Mouse (Mus musculus): ENCODE data around the gene Emsy.
A peak's percentile ranks its signal among the peaks of the same experiment; 100 is the strongest.

Gene Emsy

DNA sequence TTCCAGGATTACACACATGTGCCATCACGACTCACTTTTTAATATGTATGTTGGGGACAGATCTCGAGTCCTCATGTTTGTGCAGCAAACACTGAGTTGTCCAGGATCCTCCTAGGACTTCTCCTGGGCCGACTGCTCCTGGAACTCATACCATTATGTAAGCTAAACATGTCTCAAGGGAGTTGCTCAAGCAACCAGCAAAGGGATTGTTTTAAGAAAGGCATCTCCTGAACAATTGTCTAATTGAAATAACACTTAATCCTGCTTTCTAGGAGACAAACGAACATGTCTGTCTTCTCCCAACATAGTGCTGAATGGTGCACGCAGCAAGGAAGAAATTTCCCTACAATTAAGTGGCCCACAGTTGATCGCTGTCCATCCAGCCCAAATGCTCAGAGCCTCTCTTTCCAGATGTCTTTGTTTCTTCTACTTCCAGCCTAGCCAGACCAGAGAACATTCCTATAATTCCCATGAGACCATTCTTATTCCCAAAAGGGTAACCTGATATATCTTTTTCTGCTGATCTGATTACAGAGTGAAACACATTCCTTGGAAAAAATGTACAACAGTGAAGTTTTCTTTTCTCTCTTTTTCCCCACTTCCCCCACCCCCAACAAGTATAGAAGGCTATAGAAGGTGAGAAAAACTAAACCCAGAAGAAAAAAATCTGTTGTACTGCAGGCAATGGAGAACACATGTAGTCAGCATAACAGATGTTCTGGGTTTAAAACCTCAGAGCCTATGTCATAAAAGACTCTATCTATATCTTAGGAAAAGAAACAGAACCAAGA is 11.6 kb upstream of the Emsy start:
- no peak for DNase-seq (ENCODE audit: low spot score)

DNA sequence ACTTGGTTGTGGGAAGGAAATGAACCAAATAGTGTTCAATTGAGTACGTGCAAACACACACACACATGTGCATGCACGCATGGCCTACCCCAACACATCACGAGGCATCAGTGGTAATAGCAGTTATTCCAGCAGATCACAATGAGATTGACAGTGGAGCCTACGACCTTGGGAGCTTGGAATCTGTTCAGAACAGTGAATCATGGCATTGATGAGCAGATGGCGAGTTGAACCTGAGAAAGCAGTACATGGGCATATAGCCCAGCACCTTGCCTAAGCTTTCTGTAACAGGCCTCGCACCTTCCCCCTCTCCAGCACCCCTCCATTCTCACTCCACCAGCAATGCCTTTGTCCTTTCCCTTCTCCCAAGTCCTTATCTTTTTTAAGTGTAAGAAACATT is 9.1 kb upstream of the Emsy start:
- no peak for DNase-seq (ENCODE audit: low spot score)

DNA sequence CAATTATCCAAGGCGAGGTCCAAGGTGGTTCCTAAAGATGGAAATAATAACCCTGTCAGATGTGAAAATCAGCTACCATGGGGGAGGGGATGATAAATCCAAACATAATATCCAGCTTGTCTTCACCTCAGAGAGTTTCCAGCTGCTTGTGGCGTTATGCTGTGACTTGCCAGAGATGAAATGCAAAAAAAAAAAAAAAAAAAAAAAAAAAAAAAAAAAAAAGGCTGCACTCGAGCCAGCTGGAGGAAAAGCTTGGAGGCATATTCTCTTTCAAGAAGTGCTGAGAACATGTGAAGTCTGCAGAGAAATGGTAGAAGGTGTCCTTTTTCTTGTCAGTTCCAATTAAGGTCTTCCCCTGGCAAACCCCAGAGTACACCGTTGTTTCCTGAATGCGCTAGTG is 8.6 kb upstream of the Emsy start:
- no peak for DNase-seq (ENCODE audit: low spot score)

DNA sequence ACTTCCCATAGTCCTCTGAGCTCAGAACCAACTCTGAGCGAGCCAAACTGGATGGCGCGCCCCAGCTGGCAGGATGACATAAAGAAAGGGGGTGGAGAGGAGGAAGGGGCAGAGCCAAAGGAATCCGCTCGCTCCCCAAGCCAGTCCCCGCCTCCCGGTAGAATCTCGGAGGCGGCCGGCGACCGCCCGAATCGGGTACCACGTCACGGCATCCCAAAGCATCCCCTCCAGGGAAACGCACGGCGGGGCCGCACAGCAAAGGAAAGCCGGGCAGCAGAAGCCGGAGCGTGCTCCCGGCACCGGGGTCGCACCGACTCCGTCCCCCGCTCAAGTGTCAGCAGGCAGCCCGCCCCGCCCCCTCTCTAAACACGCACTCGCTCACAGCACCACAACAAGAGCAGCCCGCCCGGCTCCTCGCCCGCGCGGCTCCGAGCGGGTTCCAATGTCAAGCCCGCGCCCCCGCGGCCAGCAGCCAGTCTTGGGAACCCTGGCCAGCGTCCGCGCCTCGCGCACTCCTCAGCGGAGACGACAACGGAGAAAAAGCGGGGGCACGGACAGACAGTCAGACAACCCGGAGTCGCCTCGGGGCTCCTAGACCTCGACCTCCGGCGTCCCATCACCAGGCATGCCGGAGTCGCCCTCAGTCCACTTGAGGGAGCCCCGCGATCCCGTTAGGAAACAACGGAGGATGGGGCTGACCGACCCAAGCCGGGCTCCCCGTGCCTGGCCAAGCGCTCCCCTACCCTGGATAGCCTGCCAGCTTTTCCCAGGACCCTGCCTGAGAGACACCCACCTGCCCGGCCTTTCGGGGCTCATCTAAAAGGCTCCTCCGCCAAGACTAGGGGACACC is 677 bp downstream of the Emsy start:
- peak; percentile 82 for DNase-seq (ENCODE audit: low spot score)

DNA sequence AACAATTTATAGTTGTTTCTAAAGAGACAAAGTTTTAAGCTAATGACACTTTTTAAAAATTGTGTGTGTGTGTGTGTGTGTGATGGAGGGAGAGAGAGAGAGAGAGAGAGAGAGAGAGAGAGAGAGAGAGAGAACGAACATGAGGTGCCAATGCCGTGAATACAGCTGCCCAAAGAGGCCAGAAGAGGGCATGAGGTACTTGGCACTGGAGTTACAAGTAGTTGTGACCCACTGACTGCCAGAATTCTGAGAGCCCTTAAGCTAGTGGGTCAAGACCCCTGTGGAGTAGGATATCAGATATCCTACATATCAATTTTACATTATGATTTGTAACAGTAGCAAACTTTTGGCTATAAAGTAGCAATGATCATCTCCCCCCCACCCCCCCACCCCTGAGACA is 4.9 kb downstream of the Emsy start:
- no peak for DNase-seq (ENCODE audit: low spot score)

DNA sequence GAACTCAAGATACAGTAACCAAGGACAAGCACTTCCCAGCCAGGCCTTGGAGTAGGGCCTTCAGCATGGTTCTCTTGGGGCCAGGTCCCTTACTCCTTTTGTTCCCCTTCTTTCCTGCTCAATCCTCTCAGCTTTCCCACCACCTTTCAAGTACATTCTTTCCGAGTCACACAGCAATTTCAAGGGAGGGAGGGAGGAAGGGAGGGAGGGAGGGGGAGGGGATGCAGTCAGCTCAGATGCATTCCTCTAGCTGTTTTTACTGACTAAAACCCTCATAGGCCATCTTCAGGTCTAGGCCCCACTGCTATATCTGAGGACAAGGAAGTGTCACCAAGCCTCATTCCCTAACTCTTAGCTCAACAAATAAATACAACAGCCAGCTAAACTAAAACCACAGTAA is 12.3 kb downstream of the Emsy start:
- no peak for DNase-seq (ENCODE audit: low spot score)

DNA sequence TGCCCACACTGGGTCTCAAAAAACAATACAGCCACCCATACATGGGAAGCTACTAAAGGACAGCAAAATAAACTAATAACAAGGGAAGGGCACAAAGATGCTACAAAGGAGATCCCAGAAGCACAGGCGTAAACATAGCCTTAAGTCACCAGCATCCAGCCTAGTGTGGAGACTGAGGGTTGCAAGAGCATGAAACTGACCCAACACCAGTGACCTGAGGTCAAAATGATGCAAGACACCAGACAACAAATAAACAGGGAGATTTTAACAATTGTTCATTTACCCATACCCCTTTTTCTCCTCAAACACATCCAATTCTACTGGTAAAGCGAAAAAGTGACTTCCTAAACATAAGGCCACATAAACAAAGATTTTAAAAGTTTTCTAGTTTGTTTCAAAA is 20.0 kb downstream of the Emsy start:
- DNase-seq (ENCODE audit: low spot score): no peak

DNA sequence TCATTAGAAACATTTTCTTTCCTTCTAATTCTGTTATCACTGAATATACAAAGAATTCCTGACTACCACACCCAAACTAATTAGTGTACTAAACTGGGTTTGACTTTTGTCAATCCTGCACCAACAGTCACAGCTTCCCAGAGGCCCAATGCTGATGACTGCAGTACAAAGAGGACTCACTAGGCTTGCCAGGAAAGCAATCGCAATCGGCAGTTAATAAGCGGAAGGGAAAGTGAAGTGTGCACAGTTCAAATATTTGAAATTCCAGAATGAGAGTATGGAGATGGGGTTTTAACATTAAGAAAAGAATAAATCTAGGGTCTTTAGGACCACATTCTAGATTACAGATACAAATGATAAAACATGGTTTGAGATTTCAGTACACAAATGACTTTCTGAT is 23.6 kb downstream of the Emsy start:
- no peak for DNase-seq (ENCODE audit: low spot score)

DNA sequence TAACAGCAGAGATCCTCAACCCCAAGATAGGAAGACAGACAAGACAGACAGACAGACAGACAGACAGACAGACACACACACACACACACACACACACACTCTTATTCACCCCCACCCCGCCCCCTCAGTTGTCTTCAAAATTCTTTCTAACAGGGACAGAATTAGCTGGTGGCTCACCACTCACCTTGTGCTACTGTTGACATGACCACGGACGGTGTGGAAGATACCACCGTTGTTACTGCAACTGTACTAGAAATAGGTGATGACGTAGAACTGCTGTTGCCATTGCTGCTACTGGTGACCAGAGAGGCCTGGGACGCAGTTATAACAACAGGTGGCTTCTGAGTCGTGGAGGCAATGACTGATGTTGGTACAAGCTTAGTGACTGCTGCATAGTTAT is 26.6 kb downstream of the Emsy start:
- DNase-seq (ENCODE audit: low spot score): no peak

DNA sequence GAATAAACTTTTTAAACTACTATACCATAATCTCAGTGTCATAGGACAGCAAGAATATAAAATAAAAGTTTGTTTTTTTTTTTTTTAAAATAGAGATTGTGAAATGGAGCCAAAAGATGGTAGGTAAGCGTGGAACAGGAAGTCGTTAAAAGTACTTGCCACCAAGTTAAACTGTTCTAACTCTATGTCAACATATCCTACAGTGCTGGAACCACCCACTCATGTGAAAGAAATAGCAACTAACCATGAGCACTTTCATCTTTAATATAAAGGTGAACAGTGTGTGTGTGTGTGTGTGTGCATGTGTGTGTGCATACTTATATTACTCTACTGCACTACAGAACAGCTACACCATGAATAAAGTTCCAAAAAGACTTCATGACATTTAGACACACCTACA is 38.8 kb downstream of the Emsy start:
- no peak for DNase-seq (ENCODE audit: low spot score)

DNA sequence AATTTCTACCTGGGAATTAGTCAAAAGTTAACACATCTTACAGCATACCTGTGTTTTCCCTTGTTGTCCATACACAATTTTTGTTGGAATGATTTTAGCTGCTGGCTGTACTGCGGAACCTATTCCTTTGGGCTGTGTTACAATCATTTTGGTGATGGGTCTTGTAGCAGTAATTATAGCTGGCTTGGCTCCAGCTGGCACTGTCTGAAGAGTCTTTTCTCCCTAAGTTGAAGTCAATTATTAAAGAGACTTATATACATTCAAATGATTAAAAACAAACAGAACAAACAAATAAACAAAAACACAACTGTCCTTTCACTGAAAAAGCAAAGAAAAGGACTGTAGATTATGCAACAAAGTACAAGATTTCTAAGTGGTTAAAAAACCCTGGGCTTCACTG is 43.6 kb downstream of the Emsy start:
- no peak for DNase-seq (ENCODE audit: low spot score)

DNA sequence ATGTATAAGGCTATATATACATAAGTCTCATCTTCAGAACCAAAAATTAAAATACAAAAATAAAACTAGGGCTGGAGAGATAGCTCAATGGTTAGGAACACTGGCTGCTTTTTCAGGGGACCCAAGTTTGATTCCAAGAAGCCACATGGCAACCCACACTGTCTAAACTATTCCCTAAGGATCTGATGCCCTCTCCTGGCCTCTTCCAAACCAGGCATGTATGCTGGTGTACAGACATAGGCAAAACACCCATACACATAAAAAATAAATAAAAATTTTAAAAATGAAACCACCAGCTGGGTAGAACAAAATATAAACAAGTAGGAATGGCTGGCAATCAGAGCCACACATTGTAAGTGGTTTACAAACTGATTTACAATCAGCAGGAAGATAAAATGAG is 48.1 kb downstream of the Emsy start:
- no peak for DNase-seq (ENCODE audit: low spot score)

DNA sequence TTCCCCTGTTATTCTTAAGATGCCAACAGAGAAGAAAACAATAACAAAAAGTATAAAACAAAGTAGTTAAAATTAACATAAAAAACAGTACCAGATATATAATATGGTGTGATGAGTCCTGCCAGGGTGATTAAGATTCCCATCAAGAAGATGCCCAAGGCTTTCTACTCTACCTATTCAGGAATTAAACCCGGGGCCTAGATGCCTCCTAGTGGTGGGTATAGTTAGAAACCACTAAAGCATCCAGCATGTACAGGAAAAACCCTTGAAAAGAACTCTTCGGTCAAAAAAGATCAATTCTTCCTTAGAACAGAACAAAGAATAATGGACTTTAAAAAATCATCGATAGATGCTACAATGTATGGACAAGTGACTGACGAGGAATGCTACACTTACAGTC is 49.4 kb downstream of the Emsy start:
- DNase-seq (ENCODE audit: low spot score): no peak

DNA sequence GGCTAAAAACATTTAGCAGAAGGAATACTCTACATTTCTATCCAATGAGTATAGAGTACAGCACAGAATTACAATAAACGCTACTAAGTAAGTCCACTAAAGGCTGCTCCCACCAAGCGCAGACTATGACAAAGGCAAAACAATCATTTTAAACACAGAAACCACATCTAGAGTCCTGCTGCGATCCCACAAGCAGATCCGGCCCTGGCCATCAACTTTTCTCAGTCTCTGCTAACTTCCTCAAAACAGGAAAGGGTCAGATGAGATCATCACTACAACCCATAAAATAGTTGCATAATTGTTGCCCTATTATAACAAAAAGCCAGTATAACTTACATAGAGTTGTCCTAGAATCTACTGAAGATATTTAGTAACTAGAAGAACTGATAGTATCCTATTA is 54.9 kb downstream of the Emsy start:
- DNase-seq (ENCODE audit: low spot score): no peak

DNA sequence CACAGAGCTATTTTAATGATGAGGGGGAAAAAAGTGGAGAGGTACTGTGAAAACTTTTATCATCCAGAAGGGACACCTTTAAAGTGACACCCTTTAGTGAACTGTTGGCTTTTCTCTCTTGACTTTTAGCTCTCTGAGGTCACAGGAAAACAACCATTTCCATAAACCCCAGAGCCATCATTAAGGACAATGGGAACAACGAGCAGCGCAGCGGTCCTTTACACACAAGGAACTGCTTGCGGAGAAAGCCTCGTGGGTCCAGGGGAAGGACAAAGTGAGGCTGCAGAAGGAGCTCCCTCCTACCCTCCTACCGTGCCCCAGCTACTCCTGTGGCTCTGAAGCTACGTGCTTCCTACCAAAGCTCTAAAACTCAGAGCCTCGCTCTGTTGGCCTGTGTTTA is 59.2 kb downstream of the Emsy start:
- no peak for DNase-seq (ENCODE audit: low spot score)

DNA sequence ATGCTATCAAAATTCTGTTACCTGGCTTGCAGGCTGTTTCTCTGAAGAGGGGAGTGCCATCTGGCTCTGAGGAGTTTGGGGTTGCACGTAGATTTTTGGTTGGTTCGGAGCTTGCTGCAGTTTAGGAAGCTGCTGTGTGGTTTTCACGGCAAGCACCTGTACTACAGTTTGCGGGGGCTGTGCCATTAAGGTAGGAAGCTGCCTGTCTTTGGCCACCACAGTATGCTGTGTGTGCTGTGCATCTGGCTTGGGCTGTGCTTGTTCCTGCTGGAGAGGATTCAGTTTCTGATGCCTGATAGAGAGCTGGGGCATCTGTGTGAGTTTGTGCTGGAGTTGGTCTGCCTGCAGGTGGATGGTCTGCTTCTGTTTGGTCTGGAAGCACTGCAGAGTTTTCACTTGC is 61.9 kb downstream of the Emsy start:
- no peak for DNase-seq (ENCODE audit: low spot score)

DNA sequence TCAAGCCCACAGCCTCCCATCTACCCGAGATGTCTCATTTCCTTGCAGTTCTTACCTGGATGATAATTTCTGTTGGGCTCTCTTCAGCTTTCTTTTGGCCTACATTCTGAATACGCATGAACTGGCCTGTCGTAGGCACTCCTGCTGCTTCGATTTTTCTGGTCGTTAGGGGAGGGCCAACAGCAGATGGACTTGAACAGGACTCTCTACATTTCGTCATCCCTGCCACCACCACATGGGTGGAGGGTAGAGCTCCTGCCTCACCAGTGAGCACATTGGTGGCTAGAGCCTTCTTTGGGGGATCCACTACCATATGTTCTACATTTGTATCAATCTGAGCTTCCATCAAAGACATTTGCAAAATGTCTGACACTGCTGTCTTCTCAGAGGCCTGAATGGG is 63.3 kb downstream of the Emsy start:
- no peak for DNase-seq (ENCODE audit: low spot score)

DNA sequence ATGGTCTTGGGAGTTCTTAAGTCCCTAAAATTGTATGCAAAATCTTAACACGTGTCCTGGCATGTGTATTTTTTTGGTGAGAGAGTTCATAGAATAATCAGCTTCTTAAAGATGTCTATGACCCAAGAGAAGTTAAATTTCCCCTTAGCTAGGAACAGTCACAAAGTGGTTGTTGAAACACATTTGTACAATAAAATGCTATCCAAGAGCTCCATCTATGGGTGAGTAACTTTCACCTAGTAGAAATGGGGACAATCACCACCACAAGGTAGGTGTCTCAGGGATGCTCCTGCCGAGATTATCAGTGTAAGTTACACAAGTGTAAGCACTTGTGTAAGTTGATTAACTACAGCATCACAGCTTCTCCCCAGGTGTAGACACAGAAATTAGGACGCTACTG is 67.6 kb downstream of the Emsy start:
- no peak for DNase-seq (ENCODE audit: low spot score)

DNA sequence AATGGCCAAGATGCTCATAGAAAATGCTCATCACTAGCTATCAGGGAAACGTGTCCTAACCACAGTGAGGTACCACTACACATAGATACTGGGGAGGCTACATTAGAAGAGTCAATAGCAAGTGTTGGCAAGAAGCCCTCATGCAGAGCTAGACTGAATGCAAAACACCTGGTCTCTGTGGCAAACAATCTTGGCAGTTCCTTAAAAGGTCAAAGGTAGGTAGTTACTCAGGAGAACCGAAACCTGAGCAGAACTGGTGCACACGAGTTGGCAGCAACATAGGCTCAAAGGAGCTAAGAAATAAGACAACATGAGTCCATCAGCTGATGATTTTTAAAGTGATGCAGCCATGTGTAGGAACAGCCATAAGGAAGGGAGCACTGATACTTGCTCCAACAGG is 70.3 kb downstream of the Emsy start:
- DNase-seq (ENCODE audit: low spot score): no peak

DNA sequence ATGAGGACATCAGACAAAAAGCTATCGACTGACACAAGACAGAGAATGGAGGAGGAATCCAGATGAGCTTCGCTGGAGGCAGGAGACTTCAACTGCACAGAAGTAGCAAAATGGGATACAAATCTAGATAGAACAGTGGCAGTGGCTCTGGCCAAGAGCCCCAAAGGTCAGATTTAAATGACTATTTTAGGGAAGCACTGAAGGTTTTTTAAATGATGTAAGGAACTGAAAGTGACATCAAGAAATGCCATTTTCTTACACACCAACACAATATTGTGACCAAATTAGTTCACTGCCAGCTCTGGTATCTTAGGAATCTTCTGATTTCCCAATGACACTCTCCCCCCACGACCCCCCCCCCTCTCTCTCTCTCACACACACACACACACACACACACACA is 72.0 kb downstream of the Emsy start:
- no peak for DNase-seq (ENCODE audit: low spot score)

DNA sequence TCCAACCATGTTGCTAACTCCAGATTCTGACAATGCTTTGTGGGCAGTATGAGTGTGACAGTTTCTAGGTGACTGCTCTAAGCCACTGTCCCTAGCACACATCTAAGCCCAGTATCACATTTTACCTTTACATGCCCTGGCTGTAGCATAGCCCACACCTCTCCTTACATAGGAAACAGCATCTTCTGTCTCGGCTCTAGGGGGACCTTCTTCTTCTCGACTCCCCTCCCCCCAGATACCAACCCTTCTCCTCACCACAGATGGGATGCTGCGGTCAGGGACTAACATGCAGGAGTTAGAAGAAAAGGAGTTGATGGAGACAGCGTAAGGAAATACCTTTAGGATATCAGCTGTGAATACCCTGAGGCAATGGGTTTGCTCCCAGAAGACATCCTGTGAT is 75.3 kb downstream of the Emsy start:
- no peak for DNase-seq (ENCODE audit: low spot score)

DNA sequence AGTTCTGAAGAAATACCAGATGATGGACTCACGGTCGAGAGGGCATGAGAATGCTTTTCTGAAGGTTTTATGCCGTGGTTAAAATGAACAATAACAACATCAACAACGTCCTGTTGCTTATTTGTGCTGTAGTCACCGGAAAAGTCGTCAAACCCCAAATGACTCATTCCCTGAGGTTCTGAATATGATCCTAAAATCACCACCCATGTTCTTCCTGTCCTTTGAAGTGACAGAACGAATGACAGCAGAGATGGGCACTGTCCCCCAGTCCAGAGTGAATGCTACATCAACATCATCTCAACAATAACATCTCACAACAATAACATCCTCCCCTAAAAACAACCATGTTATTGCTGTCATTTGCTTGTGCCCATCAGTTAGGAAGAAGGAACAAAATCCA is 76.1 kb downstream of the Emsy start:
- DNase-seq (ENCODE audit: low spot score): no peak

DNA sequence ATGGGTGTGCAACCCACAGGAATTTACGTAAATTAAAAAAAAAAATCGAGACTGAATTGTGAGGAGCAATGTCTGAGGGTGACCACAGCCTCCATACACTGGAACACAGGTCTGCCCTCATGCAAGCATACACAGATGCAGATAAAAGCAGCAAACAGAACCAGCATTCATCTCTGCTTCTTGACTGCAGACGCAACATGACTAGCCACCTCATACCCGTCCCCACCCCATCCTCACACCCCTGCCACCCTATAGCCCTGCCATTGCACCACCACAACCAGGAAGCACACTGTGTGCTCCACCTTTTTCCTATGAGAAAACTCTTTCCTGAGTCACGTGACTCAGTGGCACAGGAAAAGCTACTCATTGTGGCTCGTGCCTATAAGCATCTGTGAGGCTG is 76.9 kb downstream of the Emsy start:
- no peak for DNase-seq (ENCODE audit: low spot score)

DNA sequence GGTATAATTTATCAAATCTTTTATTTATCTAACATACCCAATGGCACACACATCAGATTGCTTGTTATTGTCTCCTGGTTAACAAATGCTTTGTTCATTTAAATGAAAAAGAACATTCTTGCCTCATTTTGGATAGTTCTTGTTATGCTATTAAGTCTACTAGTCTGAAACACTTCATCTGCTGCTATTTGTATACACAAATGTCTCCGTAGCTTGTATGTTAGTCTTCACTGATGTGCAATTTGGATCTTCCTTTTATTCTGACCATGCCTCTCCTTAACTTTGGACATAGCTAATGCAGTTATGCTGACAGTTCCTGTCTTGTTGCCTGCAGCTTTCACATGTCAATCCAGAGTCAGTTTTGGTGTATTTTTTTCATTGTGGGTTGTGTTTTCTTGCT is 79.1 kb downstream of the Emsy start:
- no peak for DNase-seq (ENCODE audit: low spot score)
